Mouse (Mus musculus): Measurements from ENCODE around the gene Peg10.
A peak's percentile ranks its signal among the peaks of the same experiment; 100 is the strongest.
"Not testable (repeated sequence)": the region's sequence is repeated elsewhere in the genome, so short reads cannot be mapped to it uniquely, and the experiment has no call there.

Peg10 gene

GRCm38 (mm10) chr6:4749091-4749490, 2.0 kb downstream of the Peg10 start:
- peak; percentile 58 for DNase-seq (ENCODE audit: low spot score)

DNA sequence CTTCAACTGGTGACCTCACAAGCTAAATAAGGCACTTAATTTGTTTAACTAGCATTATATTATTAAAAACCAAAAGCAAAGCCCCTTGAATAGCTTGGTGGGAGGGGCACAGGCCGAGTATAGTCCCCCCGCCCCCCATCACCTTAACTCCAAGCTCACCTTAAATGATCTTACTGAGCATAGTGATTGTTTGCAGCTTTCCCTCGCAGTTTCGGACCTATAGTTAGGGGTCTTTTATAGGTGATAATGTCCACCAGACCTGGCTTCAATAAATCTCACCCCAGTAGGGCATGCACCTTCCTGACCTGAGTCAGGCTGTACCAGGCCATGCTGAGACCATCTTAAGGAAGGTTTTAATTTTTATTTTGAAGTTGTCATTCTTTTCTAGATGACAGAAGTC, 4.2 kb downstream of the Peg10 start:
- no peak for DNase-seq (ENCODE audit: low spot score)

DNA sequence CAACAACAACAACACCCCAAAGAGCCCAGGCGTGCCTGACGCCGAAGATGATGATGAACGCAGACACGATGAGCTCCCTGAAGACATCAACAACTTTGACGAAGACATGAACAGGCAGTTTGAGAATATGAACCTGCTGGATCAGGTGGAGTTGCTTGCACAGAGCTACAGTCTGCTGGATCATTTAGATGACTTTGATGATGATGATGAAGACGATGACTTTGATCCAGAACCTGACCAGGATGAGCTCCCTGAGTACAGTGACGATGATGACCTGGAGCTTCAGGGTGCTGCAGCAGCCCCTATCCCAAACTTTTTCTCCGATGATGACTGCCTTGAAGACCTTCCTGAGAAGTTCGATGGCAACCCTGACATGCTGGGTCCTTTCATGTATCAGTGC, 7.2 kb downstream of the Peg10 start:
- no peak for DNase-seq (ENCODE audit: low spot score)

DNA sequence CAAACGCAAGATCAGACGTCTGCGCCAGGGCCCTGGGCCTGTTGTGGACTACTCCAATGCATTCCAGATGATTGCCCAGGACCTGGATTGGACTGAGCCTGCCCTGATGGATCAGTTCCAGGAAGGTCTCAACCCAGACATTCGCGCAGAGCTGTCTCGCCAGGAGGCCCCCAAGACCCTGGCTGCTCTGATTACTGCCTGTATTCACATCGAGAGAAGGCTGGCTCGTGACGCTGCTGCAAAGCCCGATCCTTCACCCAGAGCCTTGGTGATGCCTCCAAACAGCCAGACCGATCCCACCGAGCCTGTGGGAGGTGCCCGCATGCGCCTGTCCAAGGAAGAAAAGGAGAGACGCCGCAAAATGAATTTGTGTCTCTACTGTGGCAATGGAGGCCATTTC, 7.8 kb downstream of the Peg10 start:
- no peak for DNase-seq (ENCODE audit: low spot score)

DNA sequence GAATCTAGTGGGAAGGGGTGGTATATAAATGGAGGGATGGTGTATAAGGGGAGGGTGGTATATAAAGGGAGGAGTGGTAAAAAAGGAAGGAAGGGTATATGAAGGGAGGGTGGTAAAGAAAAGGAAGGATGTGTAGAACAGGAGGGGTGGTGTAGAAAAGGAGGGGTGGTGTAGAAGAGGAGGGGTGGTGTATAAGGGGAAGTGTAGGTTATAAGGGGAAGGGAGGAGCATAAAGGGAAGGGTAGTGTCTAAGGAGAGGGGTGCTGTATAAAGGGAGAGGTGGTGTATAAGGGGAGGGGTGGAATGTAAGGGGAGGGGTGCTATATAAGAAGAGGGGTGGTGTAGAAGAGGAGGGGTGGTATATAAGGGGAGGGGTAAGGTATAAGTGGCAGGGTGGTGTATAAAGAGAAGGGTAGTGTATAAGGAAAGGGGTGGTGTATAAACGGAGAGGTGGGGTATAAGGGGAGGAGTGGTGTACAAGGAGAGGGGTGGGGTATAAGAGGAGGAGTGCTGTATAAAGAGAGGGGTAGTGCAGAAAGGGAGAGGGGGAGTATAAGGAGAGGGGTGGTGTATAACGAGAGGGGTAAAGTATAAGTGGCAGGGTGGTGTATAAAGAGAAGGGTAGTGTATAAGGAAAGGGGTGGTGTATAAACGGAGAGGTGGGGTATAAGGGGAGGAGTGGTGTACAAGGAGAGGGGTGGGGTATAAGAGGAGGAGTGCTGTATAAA, 14.5 kb downstream of the Peg10 start:
- not testable (repeated sequence) for DNase-seq (ENCODE audit: low spot score)

- no peak for DNase-seq (ENCODE audit: low spot score)
These were observed 15.1 kb downstream of the Peg10 start for GRCm38 (mm10) chr6:4762252-4762651.

- no peak for DNase-seq (ENCODE audit: low spot score)
These were observed 49.2 kb downstream of the Peg10 start for GRCm38 (mm10) chr6:4796281-4796680.

GRCm38 (mm10) chr6:4797317-4797716, 50.2 kb downstream of the Peg10 start:
- not testable (repeated sequence) for DNase-seq (ENCODE audit: low spot score)

- no peak for DNase-seq (ENCODE audit: low spot score)
These were observed 51.3 kb downstream of the Peg10 start for GRCm38 (mm10) chr6:4798382-4798781.

DNA sequence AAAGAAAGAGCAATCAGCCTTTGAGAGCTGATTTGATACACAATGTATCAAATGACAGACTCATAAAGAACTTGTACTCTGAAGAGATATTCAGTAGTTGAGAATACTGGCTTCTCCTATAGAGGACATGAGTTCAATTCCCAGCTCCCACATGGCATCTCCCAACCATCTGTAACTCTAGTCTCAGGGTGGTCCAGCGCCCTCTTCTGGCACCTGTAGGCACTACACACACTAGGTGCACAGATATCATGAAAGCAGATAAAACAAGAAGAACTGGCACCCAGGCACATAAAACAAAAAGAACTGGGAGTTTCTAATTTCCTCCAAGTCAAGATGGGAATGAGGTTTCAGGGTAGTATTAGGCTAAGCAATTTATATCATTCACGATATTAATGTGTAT, 52.3 kb downstream of the Peg10 start:
- no peak for DNase-seq (ENCODE audit: low spot score)

GRCm38 (mm10) chr6:4806981-4807380, 59.9 kb downstream of the Peg10 start:
- DNase-seq (ENCODE audit: low spot score): no peak
